In genomic region chr17:83997778-83998177, GRCm38 (mm10) we compare ENCODE assay signal across 9 mouse cellular contexts.
DNase-seq lines count a peak whose midpoint lies in the region; ATAC-seq and TF ChIP-seq lines count a peak whose summit lies in the region.
"Had no signal": no experiment of that assay in that cellular context is flagged by ENCODE, and none has a peak within 500 bp of the region (broad histone marks: within the 10 kb centered on the region; RNA-seq: fewer than 3 reads in every experiment).

No protein-coding gene starts in this region.

- DNase-seq in cerebellum, postnatal 10 days: peak; percentile 59 to 64
- DNase-seq in cerebellum, adult 9-10 months: no peak
- DNase-seq in T-cell, adult 2 months (ENCODE audit: low spot score): peak; percentile 67
- DNase-seq in liver, embryonic 14.5 days (ENCODE audit: low read depth in 3 of 3, low spot score in 3 of 3): peak in 1 of 3 experiments; percentile 26
- peak; percentile 18 to 38 for DNase-seq in right cerebral cortex, postnatal 36 days (ENCODE audit: low spot score in 2 of 2)
- peak; percentile 41 for DNase-seq in urinary bladder, postnatal 10 days (ENCODE audit: low spot score)

- TF ChIP-seq CTCF in liver, embryonic 14.5 days (IDR thresholded peaks at IDR 0.05; ENCODE audit: low read depth): peak; percentile 81

- 83% methylated on average over 11 of the region's 11 CpGs for WGBS in kidney, embryonic 16.5 days
- 69% methylated on average over 11 of the region's 11 CpGs for WGBS in liver, embryonic 14.5 days (ENCODE audit: insufficient replicate concordance)

- H3K9ac ChIP-seq in kidney, embryonic 16.5 days (replicated peaks; ENCODE audit: low read length): no peak overlapping the region
- H3K9ac ChIP-seq in liver, embryonic 14.5 days (replicated peaks): no peak overlapping the region

- H3K9me3 ChIP-seq in kidney, embryonic 16.5 days (ENCODE audit: low read length): no peaks in the 10 kb centered on the region
- H3K9me3 ChIP-seq in liver, embryonic 14.5 days (ENCODE audit: control insufficient read depth, low read length): no peaks in the 10 kb centered on the region

- 0 out of 2 replicates have a peak, but pooled peaks have one; percentile 52 for ATAC-seq in erythroid progenitor cell, adult 5-6 weeks (replicated peaks; ENCODE audit: low FRiP score, poor library complexity, severe bottlenecking)
- no peak for ATAC-seq in kidney, embryonic 16.5 days (ENCODE audit: low FRiP score, low TSS enrichment)
- ATAC-seq in liver, embryonic 14.5 days (ENCODE audit: insufficient read depth): no peak
- ATAC-seq: Patski had no signal

- peaks cover 20% of the 10 kb centered on the region for H3K4me1 ChIP-seq in kidney, embryonic 16.5 days (ENCODE audit: insufficient read depth, low read length)
- H3K4me1 ChIP-seq in liver, embryonic 14.5 days (replicated peaks; ENCODE audit: control insufficient read depth in 2 of 2, insufficient read depth in 2 of 2, low read length in 1 of 2): peaks cover 0 to 1% of the 10 kb centered on the region in 2 experiments; a peak in 2 of 4 replicates

- H3K27me3 ChIP-seq in kidney, embryonic 16.5 days (ENCODE audit: insufficient read depth, low read length): no peaks in the 10 kb centered on the region
- H3K27me3 ChIP-seq in liver, embryonic 14.5 days (ENCODE audit: control insufficient read depth, insufficient read depth, low read length): no peaks in the 10 kb centered on the region
- H3K27me3 ChIP-seq: Patski had no signal

- no peak overlapping the region for H3K4me2 ChIP-seq in kidney, embryonic 16.5 days (replicated peaks; ENCODE audit: low read depth, low read length)
- H3K4me2 ChIP-seq in liver, embryonic 14.5 days (ENCODE audit: low read depth): no peak overlapping the region

- H3K4me3 ChIP-seq in kidney, embryonic 16.5 days (ENCODE audit: low read length): no peak overlapping the region
- H3K4me3 ChIP-seq in liver, embryonic 14.5 days (ENCODE audit: insufficient read depth in 1 of 2, low read depth in 2 of 2, low read length in 2 of 2): no peak overlapping the region

- no peak for TF ChIP-seq EP300 in liver, embryonic 14.5 days (IDR thresholded peaks at IDR 0.05; ENCODE audit: low read depth)

- no peaks in the 10 kb centered on the region for H3K36me3 ChIP-seq in kidney, embryonic 16.5 days (ENCODE audit: insufficient read depth, low read length)
- H3K36me3 ChIP-seq in liver, embryonic 14.5 days (replicated peaks; ENCODE audit: control insufficient read depth, insufficient read depth, low read depth): no peaks in the 10 kb centered on the region

- peak overlapping the region; percentile 89 for H3K27ac ChIP-seq in kidney, embryonic 16.5 days (ENCODE audit: low read length)
- H3K27ac ChIP-seq in liver, embryonic 14.5 days: no peak overlapping the region
